Mouse (Mus musculus): Measurements from ENCODE around the gene Htra3. TPM values are rescaled to one million over a fixed set of nuclear protein-coding genes. Genes with fewer than 3 reads are reported as not detected.

Gene Htra3
- polyA plus RNA-seq, 1 experiment, result 7.1 TPM

DNA sequence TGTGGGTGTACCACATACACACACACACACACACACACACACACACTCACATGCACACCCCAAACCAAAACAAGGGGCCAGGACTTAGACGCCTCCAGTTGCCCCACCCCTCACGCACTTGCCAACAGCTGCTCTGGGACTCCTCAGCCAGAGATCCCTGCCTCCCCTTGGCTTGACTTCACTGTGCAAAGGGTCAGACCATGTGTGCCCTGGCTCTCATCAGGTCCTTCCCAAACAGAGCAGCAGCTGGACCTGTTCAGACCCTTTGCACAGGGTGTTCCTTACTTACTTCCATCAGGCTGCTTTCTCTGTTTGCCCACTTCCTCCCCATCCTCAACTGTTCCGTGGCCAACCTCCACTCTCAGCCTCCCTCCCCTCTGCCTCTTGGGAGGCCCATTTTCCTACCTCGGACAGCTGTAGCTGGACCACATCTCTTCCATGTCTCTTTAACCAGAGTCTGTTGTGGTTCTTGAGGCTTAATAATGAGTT is 54.8 kb downstream of the Htra3 start:
- no peak overlapping the region for H3K4me3 ChIP-seq (replicated peaks; ENCODE audit: insufficient read depth, low read depth, low read length)
- no peak overlapping the region for H3K27ac ChIP-seq (ENCODE audit: insufficient read depth, low read length)
- WGBS, result 23% methylated on average over 4 of the region's 4 CpGs
- no peak for DNase-seq
- no peaks in the 10 kb centered on the region for H3K4me1 ChIP-seq (ENCODE audit: control insufficient read depth, insufficient read depth, low read length)
- H3K27me3 ChIP-seq (ENCODE audit: control insufficient read depth, insufficient read depth, low read length), result no peaks in the 10 kb centered on the region
- TF ChIP-seq POLR2A (IDR thresholded peaks at IDR 0.05; ENCODE audit: borderline replicate concordance, insufficient read depth, low read length) (no peak), CTCF (IDR thresholded peaks at IDR 0.05; ENCODE audit: borderline replicate concordance, insufficient read depth, low read depth, low read length) (no peak)

DNA sequence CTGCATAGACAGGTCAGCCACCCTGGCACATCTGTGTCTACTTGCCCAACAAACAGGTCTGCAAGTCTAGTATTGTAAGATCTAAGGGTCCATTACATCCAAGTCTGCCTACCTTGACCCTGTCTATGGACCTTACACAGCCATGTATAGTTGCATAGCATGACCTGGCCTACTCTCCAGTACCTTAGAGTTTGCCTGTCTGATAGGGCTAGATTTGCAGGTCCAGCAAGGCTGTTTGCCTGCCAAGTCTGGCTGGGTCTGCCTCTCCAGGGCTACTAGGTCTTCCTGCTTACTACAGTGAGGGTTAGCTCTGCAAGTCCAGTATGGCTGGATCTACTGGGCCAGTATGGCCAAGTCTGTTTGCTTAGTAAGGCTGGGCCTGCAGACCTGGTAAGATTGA is 55.8 kb downstream of the Htra3 start:
- Histone ChIP-seq H3K27me3 (ENCODE audit: control insufficient read depth, insufficient read depth, low read length) (no peaks in the 10 kb centered on the region), H3K4me3 (replicated peaks; ENCODE audit: insufficient read depth, low read depth, low read length) (no peak overlapping the region), H3K27ac (ENCODE audit: insufficient read depth, low read length) (no peak overlapping the region), H3K4me1 (ENCODE audit: control insufficient read depth, insufficient read depth, low read length) (no peaks in the 10 kb centered on the region)
- DNase-seq, result no peak
- TF ChIP-seq CTCF (IDR thresholded peaks at IDR 0.05; ENCODE audit: borderline replicate concordance, insufficient read depth, low read depth, low read length), result no peak
- TF ChIP-seq POLR2A (IDR thresholded peaks at IDR 0.05; ENCODE audit: borderline replicate concordance, insufficient read depth, low read length), result no peak

DNA sequence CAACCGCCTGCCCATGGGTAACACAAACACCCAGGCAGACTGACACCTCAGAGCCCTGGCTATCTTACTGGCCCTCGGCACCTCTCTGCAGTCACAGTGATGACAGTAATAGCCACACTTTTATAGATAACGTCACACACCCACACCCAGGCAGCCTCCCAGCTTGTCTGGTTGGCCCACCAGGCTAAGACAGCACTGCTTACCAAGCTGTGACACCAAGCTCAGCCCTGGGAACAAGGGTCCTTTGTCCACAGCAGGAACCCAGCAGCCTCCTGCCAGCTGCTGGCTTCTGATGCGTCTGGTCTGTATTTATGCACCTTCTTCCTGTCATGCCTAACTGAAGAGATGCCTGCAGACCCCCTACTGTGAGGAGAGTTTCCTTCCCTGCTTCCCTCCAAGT is 58.5 kb downstream of the Htra3 start:
- Histone ChIP-seq H3K27me3 (ENCODE audit: control insufficient read depth, insufficient read depth, low read length) (no peaks in the 10 kb centered on the region), H3K4me1 (ENCODE audit: control insufficient read depth, insufficient read depth, low read length) (no peaks in the 10 kb centered on the region), H3K27ac (ENCODE audit: insufficient read depth, low read length) (no peak overlapping the region), H3K4me3 (replicated peaks; ENCODE audit: insufficient read depth, low read depth, low read length) (no peak overlapping the region)
- no peak for TF ChIP-seq POLR2A (IDR thresholded peaks at IDR 0.05; ENCODE audit: borderline replicate concordance, insufficient read depth, low read length)
- 37% methylated on average over 4 of the region's 4 CpGs for WGBS
- no peak for DNase-seq

DNA sequence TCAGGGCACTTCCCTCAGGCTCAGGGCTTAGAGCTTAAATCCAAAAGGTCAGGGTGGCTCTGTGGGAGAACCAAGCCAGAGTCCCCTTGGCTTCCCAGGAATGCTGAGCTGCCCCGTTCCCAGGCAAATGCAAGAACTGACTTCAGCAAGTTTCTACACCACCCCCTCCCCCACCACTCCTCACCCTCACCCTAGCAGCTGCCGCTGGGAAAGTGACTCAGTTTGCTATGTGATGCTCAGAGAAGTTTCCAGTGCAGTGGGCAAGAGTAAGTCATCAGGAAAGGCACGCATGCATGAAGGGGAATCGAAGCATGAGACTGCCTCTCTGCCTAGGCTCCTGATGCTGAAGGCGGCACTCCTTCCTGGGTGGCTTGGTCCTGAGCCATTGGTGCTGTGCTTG is 62.6 kb downstream of the Htra3 start:
- H3K27ac ChIP-seq (ENCODE audit: insufficient read depth, low read length), result no peak overlapping the region
- WGBS, result 22% methylated on average over 5 of the region's 5 CpGs
- DNase-seq, result no peak
- TF ChIP-seq POLR2A (IDR thresholded peaks at IDR 0.05; ENCODE audit: borderline replicate concordance, insufficient read depth, low read length), result no peak
- TF ChIP-seq CTCF (IDR thresholded peaks at IDR 0.05; ENCODE audit: borderline replicate concordance, insufficient read depth, low read depth, low read length), result no peak
- H3K27me3 ChIP-seq (ENCODE audit: control insufficient read depth, insufficient read depth, low read length), result no peaks in the 10 kb centered on the region
- no peaks in the 10 kb centered on the region for H3K4me1 ChIP-seq (ENCODE audit: control insufficient read depth, insufficient read depth, low read length)
- H3K4me3 ChIP-seq (replicated peaks; ENCODE audit: insufficient read depth, low read depth, low read length), result no peak overlapping the region

DNA sequence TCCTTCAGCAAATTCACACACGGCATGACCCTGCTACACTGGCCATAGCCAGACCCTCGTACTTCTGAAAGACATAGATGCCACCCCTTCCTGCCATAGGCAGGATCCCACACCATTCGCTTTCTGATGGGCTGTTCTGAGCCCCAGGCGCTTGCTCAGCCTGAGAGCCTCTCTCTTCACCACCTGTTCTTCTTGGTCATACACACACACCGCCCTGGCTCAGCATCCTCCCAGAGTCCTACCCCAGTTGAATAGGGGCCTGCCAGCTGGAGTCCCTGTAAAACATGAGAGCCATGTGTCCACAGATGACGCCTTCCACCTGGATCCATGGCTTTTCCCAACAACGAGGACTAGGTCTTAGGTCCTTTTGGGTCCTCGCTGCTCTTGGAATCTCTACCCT is 66.9 kb downstream of the Htra3 start:
- 57% methylated on average over 8 of the region's 8 CpGs for WGBS
- H3K4me3 ChIP-seq (replicated peaks; ENCODE audit: insufficient read depth, low read depth, low read length), result no peak overlapping the region
- no peak for TF ChIP-seq POLR2A (IDR thresholded peaks at IDR 0.05; ENCODE audit: borderline replicate concordance, insufficient read depth, low read length)

DNA sequence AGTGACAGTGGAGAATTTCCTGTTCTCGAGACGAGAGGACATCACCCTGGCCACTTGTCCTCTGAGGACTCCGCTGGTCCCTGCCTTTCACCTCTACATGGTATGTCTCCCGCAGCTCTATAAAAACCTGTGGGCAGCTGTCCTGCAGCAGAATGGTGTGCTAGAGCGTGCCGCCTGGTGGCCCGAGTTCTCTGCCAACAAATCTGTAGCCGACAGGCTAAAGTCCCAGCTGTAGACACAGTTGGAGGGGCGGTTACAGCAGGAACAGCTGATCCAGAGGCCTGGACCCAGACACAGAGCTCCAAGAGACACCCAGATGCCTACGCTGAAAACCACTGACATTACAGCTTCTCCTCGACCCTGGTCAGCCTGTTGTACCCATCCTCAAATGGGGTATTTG is 67.7 kb downstream of the Htra3 start:
- 41% methylated on average over 11 of the region's 11 CpGs for WGBS
- Histone ChIP-seq H3K27ac (ENCODE audit: insufficient read depth, low read length) (no peak overlapping the region), H3K4me1 (ENCODE audit: control insufficient read depth, insufficient read depth, low read length) (peaks cover 6% of the 10 kb centered on the region), H3K27me3 (ENCODE audit: control insufficient read depth, insufficient read depth, low read length) (no peaks in the 10 kb centered on the region), H3K4me3 (replicated peaks; ENCODE audit: insufficient read depth, low read depth, low read length) (no peak overlapping the region)
- TF ChIP-seq CTCF (IDR thresholded peaks at IDR 0.05; ENCODE audit: borderline replicate concordance, insufficient read depth, low read depth, low read length) (no peak), POLR2A (IDR thresholded peaks at IDR 0.05; ENCODE audit: borderline replicate concordance, insufficient read depth, low read length) (no peak)
- no peak for DNase-seq

More for the DNA sequence above, 66.9 kb downstream of the Htra3 start:
- Histone ChIP-seq H3K27me3 (ENCODE audit: control insufficient read depth, insufficient read depth, low read length) (no peaks in the 10 kb centered on the region), H3K4me1 (ENCODE audit: control insufficient read depth, insufficient read depth, low read length) (peaks cover 6% of the 10 kb centered on the region), H3K27ac (ENCODE audit: insufficient read depth, low read length) (no peak overlapping the region)
- no peak for DNase-seq

DNA sequence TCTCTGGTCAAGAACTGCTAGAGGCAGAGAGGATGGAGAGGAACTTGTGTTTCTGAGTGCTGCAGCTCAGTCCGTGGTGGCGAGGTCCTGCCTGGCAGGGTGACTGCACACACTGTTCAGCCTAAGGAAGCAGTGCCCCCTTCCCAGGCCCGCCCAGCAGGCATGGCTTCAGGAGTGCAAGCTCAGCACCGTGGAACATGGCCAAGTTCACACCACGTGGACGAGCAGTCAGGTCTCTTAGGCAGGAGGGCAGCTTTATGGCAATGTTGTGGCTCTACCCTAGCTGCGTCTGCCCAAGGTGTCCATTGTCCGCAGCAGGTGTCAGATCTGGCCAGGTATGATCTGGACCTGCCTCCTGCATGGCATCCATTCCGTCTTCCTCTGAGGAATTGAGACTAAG is 68.4 kb downstream of the Htra3 start:
- WGBS, result 40% methylated on average over 9 of the region's 9 CpGs
- Histone ChIP-seq H3K4me3 (replicated peaks; ENCODE audit: insufficient read depth, low read depth, low read length) (no peak overlapping the region), H3K4me1 (ENCODE audit: control insufficient read depth, insufficient read depth, low read length) (peaks cover 6% of the 10 kb centered on the region), H3K27ac (ENCODE audit: insufficient read depth, low read length) (no peak overlapping the region), H3K27me3 (ENCODE audit: control insufficient read depth, insufficient read depth, low read length) (no peaks in the 10 kb centered on the region)
- TF ChIP-seq POLR2A (IDR thresholded peaks at IDR 0.05; ENCODE audit: borderline replicate concordance, insufficient read depth, low read length) (no peak), CTCF (IDR thresholded peaks at IDR 0.05; ENCODE audit: borderline replicate concordance, insufficient read depth, low read depth, low read length) (no peak)
- DNase-seq, result no peak

DNA sequence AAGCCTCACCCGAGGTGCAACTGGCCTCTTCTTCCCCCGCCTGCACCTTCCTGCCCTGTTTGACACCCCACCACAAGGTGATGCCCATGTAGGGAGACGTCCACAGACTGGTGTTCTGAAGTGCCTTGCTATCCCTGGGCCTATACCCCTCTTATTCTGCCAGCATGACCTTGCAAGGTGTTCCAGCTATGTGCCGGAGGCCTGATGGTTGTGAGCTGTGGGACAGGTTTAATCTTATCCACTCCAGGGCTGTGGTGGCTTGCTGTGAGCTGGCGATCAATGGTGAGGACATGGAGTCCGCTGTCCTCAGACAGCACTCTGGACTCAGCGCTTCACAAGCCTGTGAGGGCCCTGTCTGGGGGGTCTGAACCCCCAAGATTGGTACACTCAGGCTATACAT is 69.2 kb downstream of the Htra3 start:
- 95% methylated on average over 7 of the region's 7 CpGs for WGBS
- no peak overlapping the region for H3K27ac ChIP-seq (ENCODE audit: insufficient read depth, low read length)
- no peaks in the 10 kb centered on the region for H3K27me3 ChIP-seq (ENCODE audit: control insufficient read depth, insufficient read depth, low read length)
- no peak for TF ChIP-seq CTCF (IDR thresholded peaks at IDR 0.05; ENCODE audit: borderline replicate concordance, insufficient read depth, low read depth, low read length)
- no peak for TF ChIP-seq POLR2A (IDR thresholded peaks at IDR 0.05; ENCODE audit: borderline replicate concordance, insufficient read depth, low read length)
- no peak overlapping the region for H3K4me3 ChIP-seq (replicated peaks; ENCODE audit: insufficient read depth, low read depth, low read length)
- H3K4me1 ChIP-seq (ENCODE audit: control insufficient read depth, insufficient read depth, low read length), result peaks cover 6% of the 10 kb centered on the region
- no peak for DNase-seq
